Mouse (Mus musculus) cortical plate, adult 2 months (tissue): Measurements from ENCODE around the gene Scamp1.

Experiments
- CTCF ChIP-seq: fragments of 200-500 bp; IDR thresholded peaks from 2 replicates; pipeline ENCODE4 v1.5.1; 2011; ENCODE audit warnings: mild to moderate bottlenecking, control low read depth, low read length; ENCODE audit not compliant: insufficient read depth; ENCODE audit errors: extremely low read depth
- POLR2A ChIP-seq: fragments of 200-500 bp; IDR thresholded peaks from 2 replicates; pipeline ENCODE4 v1.6.1; 2011; ENCODE audit warnings: mild to moderate bottlenecking, low read length, control low read depth; ENCODE audit not compliant: insufficient read depth; ENCODE audit errors: extremely low read depth

DNA sequence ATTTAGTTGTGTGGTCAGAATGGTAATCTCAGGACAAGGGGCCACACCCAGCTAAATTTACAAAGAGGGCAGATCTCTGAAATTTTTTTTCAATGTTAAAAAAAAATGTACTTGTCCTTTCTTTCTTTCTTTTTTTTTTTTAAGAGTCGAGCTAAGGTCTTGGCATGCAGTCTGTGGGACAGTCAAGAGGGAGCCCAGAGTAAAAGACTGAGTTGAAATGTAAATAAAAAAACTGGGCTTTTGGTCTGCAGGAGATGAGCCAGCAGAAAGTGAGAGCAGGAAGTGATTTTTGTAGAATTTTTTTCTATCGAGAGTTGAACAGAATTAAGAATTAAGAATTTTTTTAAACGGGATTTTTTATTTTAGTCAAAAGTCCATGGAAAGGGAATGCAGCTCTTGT is 31.4 kb downstream of the Scamp1 start:
- TF ChIP-seq CTCF (no peak), POLR2A (no peak)
